Mouse (Mus musculus) MEL (cell line): ENCODE measurements around the gene Sema6b. TPM values are rescaled to one million over a fixed set of nuclear protein-coding genes. Genes with fewer than 3 reads are reported as not detected.

Experiments used
- DNase-seq: peaks from one replicate; pipeline ENCODE4 v3.0.0; 2011; ENCODE audit warnings: low read depth, low spot score
- H3K27ac ChIP-seq: 2 replicates; pipeline ENCODE4 v1.5.1; 2012; ENCODE audit warnings: low read depth, mild to moderate bottlenecking, control low read depth, low read length, moderate library complexity; ENCODE audit not compliant: control insufficient read depth
- H3K27me3 ChIP-seq, 2 experiments: fragments of 150-350 bp in 1 of 2; sonication (generic) in 1 of 2; 2 replicates each; pipeline ENCODE4 v1.6.1; 2012; ENCODE audit warnings: low read length in 2 of 2, mild to moderate bottlenecking in 2 of 2, improper control_type of control experiment in 1 of 2, moderate library complexity in 1 of 2; ENCODE audit not compliant: insufficient read depth in 2 of 2, control insufficient read depth in 1 of 2
- H3K36me3 ChIP-seq, 2 experiments: 2 replicates each; pipeline ENCODE4 v1.6.1; 2012 to 2014; ENCODE audit warnings: low read length in 2 of 2, improper control_type of control experiment in 1 of 2, inconsistent platforms in 1 of 2, mild to moderate bottlenecking in 1 of 2; ENCODE audit not compliant: insufficient read depth in 2 of 2, control insufficient read depth in 1 of 2
- H3K4me1 ChIP-seq, 2 experiments: fragments of 150-350 bp in 1 of 2; sonication (generic) in 1 of 2; 2 replicates each; pipeline ENCODE4 v1.6.1; 2012; ENCODE audit warnings: low read length in 2 of 2, improper control_type of control experiment in 1 of 2, mild to moderate bottlenecking in 1 of 2; ENCODE audit not compliant: insufficient read depth in 2 of 2, control insufficient read depth in 1 of 2
- H3K4me3 ChIP-seq, 2 experiments: fragments of 150-350 bp in 1 of 2; sonication (generic) in 1 of 2; 2 replicates each; pipeline ENCODE4 v1.5.1; 2012; ENCODE audit warnings: low read depth in 2 of 2, low read length in 2 of 2, mild to moderate bottlenecking in 2 of 2, moderate library complexity in 2 of 2, control low read depth in 1 of 2, improper control_type of control experiment in 1 of 2; ENCODE audit not compliant: control insufficient read depth in 1 of 2, insufficient read depth in 1 of 2
- H3K79me2 ChIP-seq: 2 replicates; pipeline ENCODE4 v1.6.1; 2012; ENCODE audit warnings: mild to moderate bottlenecking, low read length, moderate library complexity; ENCODE audit not compliant: control insufficient read depth, poor library complexity, insufficient read depth
- H3K9ac ChIP-seq: 2 replicates; pipeline ENCODE4 v1.6.1; 2012; ENCODE audit warnings: low read depth, mild to moderate bottlenecking, control low read depth, low read length, moderate library complexity; ENCODE audit not compliant: control insufficient read depth, poor library complexity, severe bottlenecking
- H3K9me3 ChIP-seq: fragments of 150-350 bp; sonication (generic); replicated peaks from 2 replicates; pipeline ENCODE4 v1.6.1; 2012; ENCODE audit warnings: mild to moderate bottlenecking, low read length, improper control_type of control experiment, moderate library complexity; ENCODE audit not compliant: insufficient read depth
- CHD1 ChIP-seq: IDR thresholded peaks from 2 replicates; pipeline ENCODE4 v1.6.1; 2012; ENCODE audit warnings: low read depth, mild to moderate bottlenecking, inconsistent platforms, low read length, improper control_type of control experiment
- CTCF ChIP-seq, 3 experiments: IDR thresholded peaks in 2 of 3; conservative IDR thresholded peaks in 1 of 3; 2 replicates each; pipeline ENCODE4 v1.5.1; 2011 to 2012; ENCODE audit warnings: low read length in 3 of 3, low read depth in 2 of 3, mild to moderate bottlenecking in 2 of 3, improper control_type of control experiment in 1 of 3, inconsistent platforms in 1 of 3, mixed read lengths in 1 of 3, moderate library complexity in 1 of 3; ENCODE audit not compliant: control insufficient read depth in 1 of 3, insufficient read depth in 1 of 3, poor library complexity in 1 of 3, severe bottlenecking in 1 of 3
- E2F4 ChIP-seq: IDR thresholded peaks from 2 replicates; pipeline ENCODE4 v1.6.1; 2011; ENCODE audit warnings: low read depth, low read length, improper control_type of control experiment, borderline replicate concordance
- EP300 ChIP-seq, 2 experiments: IDR thresholded peaks; 2 replicates each; pipeline ENCODE4 v1.6.1; 2011; ENCODE audit warnings: improper control_type of control experiment in 2 of 2, low read length in 2 of 2, low read depth in 1 of 2, mild to moderate bottlenecking in 1 of 2
- GATA1 ChIP-seq: IDR thresholded peaks from 2 replicates; pipeline ENCODE4 v1.6.1; 2011; ENCODE audit warnings: low read depth, low read length, improper control_type of control experiment
- HCFC1 ChIP-seq: IDR thresholded peaks from 2 replicates; pipeline ENCODE4 v1.6.1; 2012; ENCODE audit warnings: low read depth, mild to moderate bottlenecking, inconsistent platforms, low read length, improper control_type of control experiment, moderate library complexity
- KAT2A ChIP-seq: conservative IDR thresholded peaks from 2 replicates; pipeline ENCODE4 v1.6.1; 2012; ENCODE audit warnings: low read depth, low read length, improper control_type of control experiment, inconsistent platforms
- MAFK ChIP-seq: IDR thresholded peaks from 2 replicates; pipeline ENCODE4 v1.6.1; 2011; ENCODE audit warnings: low read depth, mild to moderate bottlenecking, low read length, improper control_type of control experiment, borderline replicate concordance
- MAX ChIP-seq: IDR thresholded peaks from 2 replicates; pipeline ENCODE4 v1.6.1; 2011; ENCODE audit warnings: low read length, improper control_type of control experiment
- MAZ ChIP-seq: IDR thresholded peaks from 2 replicates; pipeline ENCODE4 v1.6.1; 2012; ENCODE audit warnings: low read depth, mild to moderate bottlenecking, inconsistent platforms, low read length, improper control_type of control experiment
- MYB ChIP-seq: IDR thresholded peaks from 2 replicates; pipeline ENCODE4 v1.6.1; 2011; ENCODE audit warnings: mild to moderate bottlenecking, low read depth, low read length, improper control_type of control experiment
- MYC ChIP-seq: IDR thresholded peaks from 2 replicates; pipeline ENCODE4 v1.6.1; 2011; ENCODE audit warnings: low read depth, mild to moderate bottlenecking, low read length, improper control_type of control experiment, moderate library complexity
- POLR2A ChIP-seq, 2 experiments: IDR thresholded peaks; 2 replicates each; pipeline ENCODE4 v1.6.1; 2011 to 2012; ENCODE audit warnings: low read length in 2 of 2, mild to moderate bottlenecking in 2 of 2, control low read depth in 1 of 2, improper control_type of control experiment in 1 of 2, low read depth in 1 of 2, moderate library complexity in 1 of 2; ENCODE audit not compliant: control insufficient read depth in 1 of 2, insufficient read depth in 1 of 2, poor library complexity in 1 of 2
- POLR2AphosphoS2 ChIP-seq: IDR thresholded peaks from 2 replicates; pipeline ENCODE4 v1.6.1; 2011; ENCODE audit warnings: low read length, improper control_type of control experiment
- POLR2AphosphoS5 ChIP-seq: IDR thresholded peaks from 2 replicates; pipeline ENCODE4 v1.6.1; 2012; ENCODE audit warnings: low read depth, borderline replicate concordance, mild to moderate bottlenecking, inconsistent platforms, low read length, moderate library complexity, mixed read lengths
- RAD21 ChIP-seq: IDR thresholded peaks from 2 replicates; pipeline ENCODE4 v1.6.1; 2011; ENCODE audit warnings: mild to moderate bottlenecking, low read depth, low read length, improper control_type of control experiment
- RCOR1 ChIP-seq: IDR thresholded peaks from 2 replicates; pipeline ENCODE4 v1.6.1; 2012; ENCODE audit warnings: low read depth, mild to moderate bottlenecking, inconsistent platforms, low read length, improper control_type of control experiment
- SIN3A ChIP-seq: IDR thresholded peaks from 2 replicates; pipeline ENCODE4 v1.6.1; 2012; ENCODE audit warnings: low read length, improper control_type of control experiment, inconsistent platforms
- SMC3 ChIP-seq: IDR thresholded peaks from 2 replicates; pipeline ENCODE4 v1.6.1; 2011; ENCODE audit warnings: low read depth, low read length, improper control_type of control experiment
- TAL1 ChIP-seq: IDR thresholded peaks from 2 replicates; pipeline ENCODE4 v1.6.1; 2012; ENCODE audit warnings: mild to moderate bottlenecking, inconsistent platforms, low read length, moderate library complexity, mixed read lengths
- USF1 ChIP-seq: IDR thresholded peaks from 2 replicates; pipeline ENCODE4 v1.6.1; 2014; ENCODE audit warnings: low read depth, mild to moderate bottlenecking, inconsistent platforms, low read length, improper control_type of control experiment, moderate library complexity
- ZC3H11A ChIP-seq: IDR thresholded peaks from 2 replicates; pipeline ENCODE4 v1.6.1; 2012; ENCODE audit warnings: low read depth, mild to moderate bottlenecking, inconsistent platforms, low read length, improper control_type of control experiment
- ZMIZ1 ChIP-seq: IDR thresholded peaks from 2 replicates; pipeline ENCODE4 v1.6.1; 2012; ENCODE audit warnings: low read depth, mild to moderate bottlenecking, inconsistent platforms, low read length, improper control_type of control experiment, moderate library complexity
- polyA plus RNA-seq, 2 experiments: library from polyadenylated mRNA; stranded (reverse) in 1 of 2; unstranded in 1 of 2; fragments of >175 nt in 1 of 2; fragments of >200 nt in 1 of 2; gene quantifications; 2 replicates each; pipeline versions ENCODE4 v1.2.1 to v1.2.4; 2012; ENCODE audit warnings: low replicate concordance in 2 of 2, low read depth in 1 of 2; ENCODE audit not compliant: insufficient read length in 2 of 2, insufficient read depth in 1 of 2, missing spikeins in 1 of 2
- total RNA-seq: library from RNA; depleted of rRNA; stranded (reverse); fragments of 300-350 nt; gene quantifications from 2 replicates; pipeline ENCODE4 v1.2.3, GENCODE M21; 2012

Sema6b gene
- total and polyA plus RNA-seq, 3 experiments: 7.7 to 16.8 TPM; not detected in 1

GRCm38 (mm10) chr17:56111864-56112263 is 28.3 kb downstream of the Sema6b start (continued):
- TF ChIP-seq HCFC1: no peak
- no peak for TF ChIP-seq MAFK
- no peak for TF ChIP-seq EP300 (IDR thresholded peaks at IDR 0.05; ENCODE audit: low read depth in 1 of 2, low read length in 2 of 2)
- TF ChIP-seq USF1: peak; percentile 70

GRCm38 (mm10) chr17:56111021-56111420 is 29.1 kb downstream of the Sema6b start:
- Histone ChIP-seq H3K4me3 (no peak overlapping the region), H3K36me3 (no peaks in the 10 kb centered on the region), H3K79me2 (no peaks in the 10 kb centered on the region), H3K27me3 (no peaks in the 10 kb centered on the region), H3K9me3 (no peaks in the 10 kb centered on the region), H3K9ac (no peak overlapping the region)
- TF ChIP-seq TAL1 (no peak), MAFK (no peak), ZC3H11A (no peak), MAZ (no peak), CHD1 (no peak), ZMIZ1 (no peak), CTCF (IDR thresholded peaks at IDR 0.05 in 2 of 3, conservative IDR thresholded peaks at IDR 0.05 in 1 of 3; ENCODE audit: control insufficient read depth in 1 of 3, insufficient read depth in 1 of 3, low read depth in 2 of 3, low read length in 3 of 3, poor library complexity in 1 of 3, severe bottlenecking in 1 of 3) (no peak), KAT2A (no peak)
- TF ChIP-seq, all 39 proteins: peak for 0
- Histone ChIP-seq H3K27ac (no peak overlapping the region), H3K4me1 (no peaks in the 10 kb centered on the region)
- no peak for DNase-seq

DNA sequence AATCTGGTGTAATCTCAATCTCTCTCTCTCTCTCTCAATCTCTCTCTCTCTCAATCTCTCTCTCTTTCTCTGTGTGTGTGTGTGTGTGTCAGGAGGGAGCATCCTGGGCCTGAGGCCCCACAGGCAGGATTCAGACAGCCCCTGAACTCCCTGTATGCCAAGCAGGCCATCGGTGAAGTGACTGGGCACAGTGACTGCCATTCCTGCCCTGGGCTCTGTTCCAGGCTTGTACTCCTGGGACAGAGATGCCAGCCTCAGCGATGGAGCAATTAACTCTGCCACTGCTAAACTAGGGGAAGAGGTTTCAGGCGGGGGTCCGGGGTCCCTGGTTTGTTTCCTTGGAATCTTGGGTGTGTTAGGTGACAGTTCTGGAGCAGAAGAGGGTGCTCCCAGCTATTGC is 29.6 kb downstream of the Sema6b start:
- no peak for DNase-seq
- Histone ChIP-seq H3K79me2 (no peaks in the 10 kb centered on the region), H3K9ac (no peak overlapping the region), H3K27ac (no peak overlapping the region), H3K4me1 (no peaks in the 10 kb centered on the region), H3K4me3 (no peak overlapping the region), H3K36me3 (no peaks in the 10 kb centered on the region), H3K27me3 (no peaks in the 10 kb centered on the region), H3K9me3 (no peaks in the 10 kb centered on the region)
- no peak for TF ChIP-seq HCFC1
- TF ChIP-seq MYB: no peak
- no peak for TF ChIP-seq GATA1
- TF ChIP-seq MAFK: no peak
- TF ChIP-seq TAL1: no peak
- TF ChIP-seq SIN3A: no peak
- TF ChIP-seq CTCF (IDR thresholded peaks at IDR 0.05 in 2 of 3, conservative IDR thresholded peaks at IDR 0.05 in 1 of 3; ENCODE audit: control insufficient read depth in 1 of 3, insufficient read depth in 1 of 3, low read depth in 2 of 3, low read length in 3 of 3, poor library complexity in 1 of 3, severe bottlenecking in 1 of 3): no peak
- TF ChIP-seq RAD21: no peak
- no peak for TF ChIP-seq KAT2A
- no peak for TF ChIP-seq POLR2AphosphoS5
- TF ChIP-seq POLR2A (IDR thresholded peaks at IDR 0.05; ENCODE audit: control insufficient read depth in 1 of 2, insufficient read depth in 1 of 2, low read depth in 1 of 2, low read length in 2 of 2, poor library complexity in 1 of 2): no peak
- TF ChIP-seq SMC3: no peak
- TF ChIP-seq E2F4: no peak
- TF ChIP-seq POLR2AphosphoS2: no peak
- TF ChIP-seq EP300 (IDR thresholded peaks at IDR 0.05; ENCODE audit: low read depth in 1 of 2, low read length in 2 of 2): no peak
- no peak for TF ChIP-seq MAX
- no peak for TF ChIP-seq RCOR1
- TF ChIP-seq MYC: no peak
